Mouse (Mus musculus) embryonic facial prominence, embryonic 11.5 days (tissue): Measurements from ENCODE around the gene Prkar1b. TPM values are rescaled to one million over a fixed set of nuclear protein-coding genes. Genes with fewer than 3 reads are reported as not detected.
A peak's percentile ranks its signal among the peaks of the same experiment; 100 is the strongest.

Source experiments
- ATAC-seq: fragments of 200-750 bp; cut with Nextera tagmentation; replicated peaks from 2 replicates; pipeline ENCODE4 v1.8.0; 2017; ENCODE audit warnings: low read depth; ENCODE audit not compliant: insufficient number of reproducible peaks, low FRiP score, low TSS enrichment
- DNase-seq: peaks from one replicate; pipeline ENCODE4 v3.0.0-alpha.2; 2015; ENCODE audit warnings: low spot score
- H3K27ac ChIP-seq: fragments of 300-500 bp; sonication (generic); replicated peaks from 2 replicates; pipeline ENCODE4 v1.5.1; 2014; ENCODE audit warnings: mild to moderate bottlenecking, low read depth, low read length, control low read depth
- H3K27me3 ChIP-seq: fragments of 300-500 bp; sonication (generic); 2 replicates; pipeline ENCODE4 v1.6.1; 2014; ENCODE audit warnings: mild to moderate bottlenecking, low read length, moderate library complexity, mixed read lengths; ENCODE audit not compliant: control insufficient read depth, insufficient read depth
- H3K36me3 ChIP-seq: fragments of 300-500 bp; sonication (generic); replicated peaks from 2 replicates; pipeline ENCODE4 v1.6.1; 2014; ENCODE audit warnings: low read depth, mild to moderate bottlenecking, low read length, moderate library complexity, mixed read lengths; ENCODE audit not compliant: control insufficient read depth, insufficient read depth
- H3K4me1 ChIP-seq: fragments of 300-500 bp; sonication (generic); 2 replicates; pipeline ENCODE4 v1.6.1; 2014; ENCODE audit warnings: low read length, mixed read lengths; ENCODE audit not compliant: control insufficient read depth, insufficient read depth
- H3K4me2 ChIP-seq: fragments of 300-500 bp; sonication (generic); 2 replicates; pipeline ENCODE4 v1.6.1; 2014; ENCODE audit warnings: low read depth, mild to moderate bottlenecking, control low read depth, low read length, moderate library complexity
- H3K4me3 ChIP-seq: fragments of 300-500 bp; sonication (generic); 2 replicates; pipeline ENCODE4 v1.5.1; 2014; ENCODE audit warnings: low read depth, low read length, control low read depth
- H3K9ac ChIP-seq: fragments of 300-500 bp; sonication (generic); replicated peaks from 2 replicates; pipeline ENCODE4 v1.6.1; 2014; ENCODE audit warnings: mild to moderate bottlenecking, control low read depth, low read length
- H3K9me3 ChIP-seq: fragments of 300-500 bp; sonication (generic); replicated peaks from 2 replicates; pipeline ENCODE4 v1.6.1; 2016; ENCODE audit warnings: mild to moderate bottlenecking, low read length, inconsistent platforms, mixed read lengths; ENCODE audit not compliant: control insufficient read depth
- WGBS: fragments of 180-500 bp; shearing (Covaris S2); extraction: QIAGEN DNeasy Blood & Tissue Kit; methylation state at CpG from one replicate; pipeline ENCODE4 v1.1.7; 2014; 5-methylcytosine and 5-hydroxymethylcytosine counted together
- polyA plus RNA-seq: library from polyadenylated mRNA; unstranded; fragments of >200 nt; fragmentation: Nextera tagmentation; extraction: Ambion mirVana; gene quantifications from 2 replicates; pipeline ENCODE4 v1.2.1, GENCODE M21; 2014

The Prkar1b gene
- polyA plus RNA-seq, 1 experiment from 2014 or later: 8.7 TPM

DNA sequence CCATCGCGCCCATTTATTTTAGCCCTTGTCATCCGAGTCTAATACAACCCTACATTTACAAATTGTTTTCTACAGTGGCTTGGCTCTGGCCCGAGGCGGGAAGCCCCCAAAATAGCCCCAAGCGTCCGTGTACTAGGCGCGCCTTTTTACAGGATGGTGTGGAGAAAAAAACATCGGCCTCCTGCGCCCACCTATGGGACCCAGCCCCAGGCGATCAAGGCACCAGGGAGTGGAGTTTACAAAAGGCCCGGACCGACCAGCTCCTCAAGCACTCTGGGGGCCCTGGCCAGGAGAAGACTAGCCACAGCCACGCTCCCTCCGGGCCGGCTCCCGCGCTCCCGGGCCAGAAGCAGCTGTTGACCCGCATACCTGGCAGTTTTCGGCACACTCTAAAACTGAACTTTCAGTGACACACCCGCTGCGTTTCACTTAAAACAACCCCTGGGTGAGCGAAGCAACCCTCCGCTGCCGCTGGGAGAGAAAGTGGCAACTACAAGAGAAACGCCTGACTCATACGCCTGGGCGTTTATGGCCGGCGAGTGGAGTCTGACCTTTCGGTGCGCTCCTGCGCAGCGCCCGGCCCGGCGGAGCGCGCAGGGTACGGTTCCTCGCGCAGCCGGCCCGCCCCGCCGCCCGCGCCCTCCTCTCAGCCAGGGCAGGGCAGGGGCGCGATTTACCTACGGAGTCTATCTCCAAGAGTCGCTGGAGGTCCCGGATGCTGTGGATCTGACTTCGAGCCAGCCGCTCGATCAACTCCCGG lies 157.0 kb downstream of the Prkar1b start:
- DNase-seq: peak; percentile 25
- Histone ChIP-seq H3K4me3 (peak overlapping the region; percentile 61), H3K9ac (peak overlapping the region; percentile 39)

GRCm38 (mm10) chr5:138991734-138992133 lies 158.1 kb downstream of the Prkar1b start:
- WGBS: 12% methylated on average over 4 of the region's 4 CpGs
- Histone ChIP-seq H3K9ac (no peak overlapping the region), H3K27me3 (peaks cover 43% of the 10 kb centered on the region), H3K9me3 (no peaks in the 10 kb centered on the region), H3K4me2 (no peak overlapping the region; the same call in 1 of the 2 replicates), H3K27ac (no peak overlapping the region), H3K4me3 (no peak overlapping the region), H3K4me1 (peaks cover 10% of the 10 kb centered on the region; the same call in 1 of the 2 replicates), H3K36me3 (no peaks in the 10 kb centered on the region)
- DNase-seq (peak; percentile 21), ATAC-seq (no peak)

More for the DNA sequence above, 157.0 kb downstream of the Prkar1b start:
- Histone ChIP-seq H3K9me3 (no peaks in the 10 kb centered on the region), H3K36me3 (no peaks in the 10 kb centered on the region), H3K27ac (no peak overlapping the region), H3K4me1 (peaks cover 12% of the 10 kb centered on the region; the same call in 1 of the 2 replicates), H3K27me3 (peaks cover 52% of the 10 kb centered on the region), H3K4me2 (peak overlapping the region; percentile 93)
- ATAC-seq: no peak
- 1% methylated on average over 57 of the region's 59 CpGs for WGBS

GRCm38 (mm10) chr5:138990659-138991380 lies 159.0 kb downstream of the Prkar1b start:
- no peaks in the 10 kb centered on the region for H3K36me3 ChIP-seq
- no peak overlapping the region for H3K27ac ChIP-seq
- H3K4me2 ChIP-seq: no peak overlapping the region
- no peak overlapping the region for H3K9ac ChIP-seq
- H3K27me3 ChIP-seq: peaks cover 34% of the 10 kb centered on the region
- H3K9me3 ChIP-seq: no peaks in the 10 kb centered on the region
- peaks cover 5% of the 10 kb centered on the region; the same call in 1 of the 2 replicates for H3K4me1 ChIP-seq
- ATAC-seq (no peak), DNase-seq (no peak)
- H3K4me3 ChIP-seq: no peak overlapping the region
- 61% methylated on average over 7 of the region's 7 CpGs for WGBS

DNA sequence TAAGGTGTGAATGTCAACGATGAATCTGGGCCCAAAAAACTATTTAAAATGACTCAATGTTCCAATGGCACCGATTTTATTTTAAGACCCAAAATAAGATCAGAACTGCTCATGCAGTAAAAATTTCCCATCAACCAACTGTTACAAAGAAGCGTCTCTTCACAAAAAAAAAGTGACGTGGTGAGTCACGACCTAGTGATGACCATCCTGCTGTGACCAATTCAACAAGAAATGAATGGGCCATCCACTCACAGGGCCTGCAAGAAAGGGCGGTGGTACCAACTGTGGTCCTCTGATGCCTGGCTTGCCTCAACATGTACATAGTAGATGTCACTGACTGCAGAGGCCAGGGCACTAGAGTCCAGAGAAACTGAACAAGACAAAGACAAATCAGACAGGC lies 160.2 kb downstream of the Prkar1b start:
- 80% methylated on average over 6 of the region's 6 CpGs for WGBS
- DNase-seq: no peak

GRCm38 (mm10) chr5:138988764-138989163 lies 161.0 kb downstream of the Prkar1b start:
- ATAC-seq (no peak), DNase-seq (no peak)
- H3K4me2 ChIP-seq: no peak overlapping the region
- no peak overlapping the region for H3K27ac ChIP-seq
- no peaks in the 10 kb centered on the region for H3K4me1 ChIP-seq
- no peaks in the 10 kb centered on the region for H3K9me3 ChIP-seq
- no peaks in the 10 kb centered on the region for H3K36me3 ChIP-seq
- H3K9ac ChIP-seq: no peak overlapping the region
- peaks cover 20% of the 10 kb centered on the region for H3K27me3 ChIP-seq
- WGBS: 67% methylated on average over 9 of the region's 9 CpGs
- H3K4me3 ChIP-seq: no peak overlapping the region

More for the DNA sequence above, 160.2 kb downstream of the Prkar1b start:
- ATAC-seq: no peak
- H3K4me1 ChIP-seq: peaks cover 3% of the 10 kb centered on the region; the same call in 1 of the 2 replicates
- no peak overlapping the region for H3K4me3 ChIP-seq
- no peaks in the 10 kb centered on the region for H3K36me3 ChIP-seq
- H3K9ac ChIP-seq: no peak overlapping the region
- peaks cover 27% of the 10 kb centered on the region for H3K27me3 ChIP-seq
- no peak overlapping the region for H3K4me2 ChIP-seq
- H3K9me3 ChIP-seq: no peaks in the 10 kb centered on the region
- no peak overlapping the region for H3K27ac ChIP-seq

- no peak overlapping the region for H3K4me3 ChIP-seq
- H3K27me3 ChIP-seq: peaks cover 13% of the 10 kb centered on the region
- no peak overlapping the region for H3K4me2 ChIP-seq
- no peak for DNase-seq
- ATAC-seq: no peak
- no peak overlapping the region for H3K27ac ChIP-seq
- WGBS: 76% methylated on average over 10 of the region's 10 CpGs
- H3K9me3 ChIP-seq: no peaks in the 10 kb centered on the region
- H3K9ac ChIP-seq: no peak overlapping the region
- H3K4me1 ChIP-seq: no peaks in the 10 kb centered on the region
- H3K36me3 ChIP-seq: no peaks in the 10 kb centered on the region
Observed at GRCm38 (mm10) chr5:138987994-138988393, 161.8 kb downstream of the Prkar1b start.

GRCm38 (mm10) chr5:138981921-138982320 lies 167.9 kb downstream of the Prkar1b start:
- H3K9me3 ChIP-seq: no peaks in the 10 kb centered on the region
- 83% methylated on average over 8 of the region's 9 CpGs for WGBS
- no peak overlapping the region for H3K4me3 ChIP-seq
- ATAC-seq (no peak), DNase-seq (no peak)
- no peaks in the 10 kb centered on the region for H3K36me3 ChIP-seq
- no peaks in the 10 kb centered on the region for H3K27me3 ChIP-seq
- H3K4me2 ChIP-seq: no peak overlapping the region
- no peak overlapping the region for H3K9ac ChIP-seq
- no peaks in the 10 kb centered on the region for H3K4me1 ChIP-seq
- no peak overlapping the region for H3K27ac ChIP-seq

DNA sequence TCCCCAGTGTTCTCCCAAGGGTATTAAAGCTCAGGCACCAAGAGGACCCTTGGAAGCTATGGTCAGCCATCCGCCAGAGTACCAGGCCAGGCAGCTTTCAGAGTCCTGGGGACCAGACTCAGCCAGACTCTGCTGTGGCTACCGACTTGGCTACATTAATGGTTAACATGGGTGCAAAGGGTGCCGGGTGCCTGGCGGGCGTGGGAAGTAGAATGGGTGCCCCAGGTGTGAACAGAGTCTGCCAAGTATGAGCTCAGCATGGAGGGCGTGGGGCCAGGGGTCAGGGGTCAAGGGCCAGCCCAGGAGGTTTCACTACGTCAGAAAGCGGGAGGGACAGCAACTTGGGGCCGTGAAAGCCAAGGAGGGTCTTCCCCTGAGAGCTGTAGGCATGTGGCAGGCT lies 169.2 kb downstream of the Prkar1b start:
- Histone ChIP-seq H3K4me3 (no peak overlapping the region), H3K4me2 (no peak overlapping the region), H3K9ac (no peak overlapping the region), H3K4me1 (no peaks in the 10 kb centered on the region), H3K9me3 (no peaks in the 10 kb centered on the region), H3K36me3 (no peaks in the 10 kb centered on the region), H3K27me3 (no peaks in the 10 kb centered on the region), H3K27ac (no peak overlapping the region)
- DNase-seq (no peak), ATAC-seq (no peak)
- 71% methylated on average over 9 of the region's 9 CpGs for WGBS
